Mouse (Mus musculus): ENCODE results near the gene Gm19684. TPM values are rescaled to one million over a fixed set of nuclear protein-coding genes. Genes with fewer than 3 reads are reported as not detected.
"Not testable (repeated sequence)": the region's sequence is repeated elsewhere in the genome, so short reads cannot be mapped to it uniquely, and the experiment has no call there.

Gene Gm19684
- polyA plus RNA-seq (2014; fragmentation: Nextera tagmentation; extraction: Ambion mirVana), result not detected in 2 replicates

DNA sequence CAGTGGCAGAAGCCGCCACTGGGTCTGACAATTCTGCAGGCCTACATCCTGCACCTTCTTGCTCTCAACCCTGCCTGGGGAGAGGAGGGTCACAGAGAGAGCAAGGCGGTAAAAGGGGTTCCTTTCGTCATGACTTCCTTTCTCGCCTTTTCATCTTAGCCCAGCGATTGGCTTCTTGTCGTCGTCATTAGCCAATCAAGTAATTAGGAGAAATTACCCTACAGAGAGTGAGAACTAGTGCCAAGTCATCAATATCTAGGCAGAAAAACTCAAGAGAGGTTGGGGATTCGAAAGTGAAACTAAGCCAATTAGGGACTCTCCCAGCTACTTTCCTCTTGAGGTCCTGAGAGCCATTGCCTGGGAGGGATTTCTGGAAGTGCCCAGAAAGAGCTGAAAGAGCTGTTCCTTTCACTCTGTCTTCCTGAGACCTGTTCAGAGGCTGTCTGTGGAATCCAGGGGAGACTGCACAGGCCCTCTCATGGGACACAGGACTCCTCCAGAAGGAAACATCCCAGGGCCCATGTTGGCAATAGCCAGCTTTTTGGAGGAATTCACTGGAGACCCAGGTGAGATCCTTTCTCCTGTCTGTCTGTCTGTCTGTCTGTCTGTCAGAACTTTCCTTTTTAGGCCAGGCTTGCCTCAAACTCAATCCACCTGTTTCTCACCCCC lies at the start of gene Gm19684:
Gene Gm19684, plus strand, starts transcription at position 327 of the 669 bp plus-strand sequence.
- not testable (repeated sequence) for DNase-seq (ENCODE audit: low spot score); H3K4me2 ChIP-seq (ENCODE audit: low read depth); H3K4me1 ChIP-seq (ENCODE audit: control insufficient read depth, insufficient read depth, low read length); ATAC-seq (ENCODE audit: insufficient read depth, low FRiP score, low TSS enrichment); H3K36me3 ChIP-seq (ENCODE audit: control insufficient read depth, insufficient read depth, low read length); H3K4me3 ChIP-seq (ENCODE audit: low read depth, low read length); H3K27ac ChIP-seq (ENCODE audit: low read depth, low read length); H3K9me3 ChIP-seq (ENCODE audit: control insufficient read depth, low read length); H3K9ac ChIP-seq (ENCODE audit: low read length)
- peaks cover 10% of the 10 kb centered on the region; the same call in 1 of the 2 replicates for H3K27me3 ChIP-seq (ENCODE audit: control insufficient read depth, insufficient read depth, low read length)
- WGBS, result 9% methylated on average over 8 of the region's 8 CpGs

DNA sequence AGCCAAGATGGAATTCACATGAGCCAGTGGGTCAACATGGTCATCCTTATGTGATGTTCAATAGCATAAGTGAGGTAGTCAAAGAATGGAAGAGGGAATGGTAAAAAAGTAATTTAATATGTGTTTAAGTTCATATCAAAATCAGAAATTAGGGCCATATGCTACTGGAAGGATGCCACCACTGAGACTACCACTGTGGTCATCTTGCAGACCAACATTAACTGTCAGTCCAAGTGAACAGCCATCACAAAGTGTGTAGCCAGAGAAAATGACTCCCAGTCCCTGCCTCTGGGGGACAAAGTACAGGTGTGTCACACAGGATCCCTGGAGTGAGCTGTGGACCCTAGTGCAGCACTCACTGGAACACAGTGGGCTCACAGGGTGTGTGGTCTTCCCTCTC lies 39.6 kb upstream of the Gm19684 start:
- DNase-seq (ENCODE audit: low spot score); H3K4me2 ChIP-seq (ENCODE audit: low read depth); H3K4me1 ChIP-seq (ENCODE audit: control insufficient read depth, insufficient read depth, low read length); H3K9me3 ChIP-seq (ENCODE audit: control insufficient read depth, low read length); H3K27me3 ChIP-seq (ENCODE audit: control insufficient read depth, insufficient read depth, low read length); H3K4me3 ChIP-seq (ENCODE audit: low read depth, low read length); H3K36me3 ChIP-seq (ENCODE audit: control insufficient read depth, insufficient read depth, low read length); H3K9ac ChIP-seq (ENCODE audit: low read length); H3K27ac ChIP-seq (ENCODE audit: low read depth, low read length); ATAC-seq (ENCODE audit: insufficient read depth, low FRiP score, low TSS enrichment): not testable (repeated sequence)

DNA sequence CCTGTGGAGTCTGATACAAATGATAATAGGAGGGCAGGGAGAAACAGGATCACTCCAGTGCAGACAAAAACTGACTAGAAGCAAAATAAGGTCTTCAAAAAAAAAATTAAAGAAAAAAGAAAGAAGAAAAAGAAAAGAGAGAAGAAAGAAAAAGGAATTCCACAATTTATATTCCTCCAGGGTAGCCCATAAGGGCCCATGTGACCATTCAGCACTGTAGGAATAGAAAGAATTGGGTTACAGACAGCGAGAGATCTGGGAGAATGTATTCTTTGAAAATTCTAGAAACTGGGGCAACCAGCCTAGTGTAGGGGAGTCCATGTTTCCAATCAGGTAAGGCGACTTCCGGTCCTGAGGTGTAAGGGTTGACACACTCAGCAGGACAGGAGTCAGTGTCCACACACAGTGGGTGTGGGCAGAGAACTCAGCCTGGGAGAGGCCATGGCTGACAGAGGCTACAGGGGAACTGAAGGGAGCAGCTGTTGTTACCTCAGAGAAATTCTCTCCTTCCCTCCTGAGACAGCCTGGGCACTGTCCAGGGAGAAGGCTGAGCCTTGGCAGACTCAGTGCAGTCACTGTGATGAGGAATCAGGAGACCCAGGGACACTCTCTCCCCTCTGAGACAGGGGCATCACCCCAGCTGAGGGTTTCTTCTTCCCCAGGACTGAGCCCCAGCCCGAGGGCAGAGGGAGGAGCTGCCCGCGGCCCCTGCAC lies 38.8 kb upstream of the Gm19684 start:
- not testable (repeated sequence) for DNase-seq (ENCODE audit: low spot score)

DNA sequence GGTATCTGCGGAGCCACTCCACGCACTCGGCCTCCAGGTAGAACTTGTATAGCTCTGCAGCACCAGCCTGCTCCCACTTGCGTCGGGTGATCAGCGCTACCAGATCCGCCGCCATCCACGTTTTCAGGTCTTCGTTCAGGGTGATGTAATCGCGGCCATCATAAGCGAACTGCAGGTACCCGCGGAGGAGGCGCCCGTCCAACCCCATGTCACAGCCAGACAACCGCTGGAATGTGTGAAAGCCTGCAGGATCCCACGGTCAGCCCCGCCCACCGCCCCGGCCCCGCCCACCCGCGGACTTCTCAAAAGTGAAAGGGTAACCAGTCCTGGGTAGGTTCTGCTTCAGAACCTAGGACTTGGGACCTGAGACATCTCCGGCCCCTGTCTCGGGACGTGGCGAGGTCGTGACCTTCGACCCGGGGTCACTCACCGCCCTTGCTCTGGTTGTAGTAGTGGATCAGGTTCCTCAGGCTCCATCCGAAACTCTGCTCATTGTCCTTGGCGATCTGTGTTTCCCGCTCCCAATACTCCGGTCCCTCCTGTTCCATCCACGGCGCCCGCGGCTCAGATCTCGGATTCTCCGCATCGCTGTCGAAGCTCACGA lies 38.1 kb upstream of the Gm19684 start:
- H3K9ac ChIP-seq (ENCODE audit: low read length), result peak overlapping the region; percentile 70
- peak overlapping the region; percentile 51 for H3K4me3 ChIP-seq (ENCODE audit: low read depth, low read length)
- ATAC-seq (ENCODE audit: insufficient read depth, low FRiP score, low TSS enrichment) (peak; percentile 79), DNase-seq (ENCODE audit: low spot score) (peak; percentile 65)
- 1% methylated on average over 46 of the region's 46 CpGs for WGBS
- no peaks in the 10 kb centered on the region for H3K4me1 ChIP-seq (ENCODE audit: control insufficient read depth, insufficient read depth, low read length)
- peak overlapping the region; percentile 95 for H3K4me2 ChIP-seq (ENCODE audit: low read depth)
- H3K9me3 ChIP-seq (ENCODE audit: control insufficient read depth, low read length), result no peaks in the 10 kb centered on the region
- H3K36me3 ChIP-seq (ENCODE audit: control insufficient read depth, insufficient read depth, low read length), result no peaks in the 10 kb centered on the region
- no peak overlapping the region for H3K27ac ChIP-seq (ENCODE audit: low read depth, low read length)
- no peaks in the 10 kb centered on the region for H3K27me3 ChIP-seq (ENCODE audit: control insufficient read depth, insufficient read depth, low read length)

More for the DNA sequence above, 38.8 kb upstream of the Gm19684 start:
- not testable (repeated sequence) for H3K9ac ChIP-seq (ENCODE audit: low read length); H3K27me3 ChIP-seq (ENCODE audit: control insufficient read depth, insufficient read depth, low read length); H3K9me3 ChIP-seq (ENCODE audit: control insufficient read depth, low read length); H3K27ac ChIP-seq (ENCODE audit: low read depth, low read length); H3K36me3 ChIP-seq (ENCODE audit: control insufficient read depth, insufficient read depth, low read length); H3K4me1 ChIP-seq (ENCODE audit: control insufficient read depth, insufficient read depth, low read length); ATAC-seq (ENCODE audit: insufficient read depth, low FRiP score, low TSS enrichment)
- 44% methylated on average over 5 of the region's 6 CpGs for WGBS
- Histone ChIP-seq H3K4me3 (ENCODE audit: low read depth, low read length) (peak overlapping the region; percentile 51; the same call in 1 of the 2 replicates), H3K4me2 (ENCODE audit: low read depth) (peak overlapping the region; percentile 95)

DNA sequence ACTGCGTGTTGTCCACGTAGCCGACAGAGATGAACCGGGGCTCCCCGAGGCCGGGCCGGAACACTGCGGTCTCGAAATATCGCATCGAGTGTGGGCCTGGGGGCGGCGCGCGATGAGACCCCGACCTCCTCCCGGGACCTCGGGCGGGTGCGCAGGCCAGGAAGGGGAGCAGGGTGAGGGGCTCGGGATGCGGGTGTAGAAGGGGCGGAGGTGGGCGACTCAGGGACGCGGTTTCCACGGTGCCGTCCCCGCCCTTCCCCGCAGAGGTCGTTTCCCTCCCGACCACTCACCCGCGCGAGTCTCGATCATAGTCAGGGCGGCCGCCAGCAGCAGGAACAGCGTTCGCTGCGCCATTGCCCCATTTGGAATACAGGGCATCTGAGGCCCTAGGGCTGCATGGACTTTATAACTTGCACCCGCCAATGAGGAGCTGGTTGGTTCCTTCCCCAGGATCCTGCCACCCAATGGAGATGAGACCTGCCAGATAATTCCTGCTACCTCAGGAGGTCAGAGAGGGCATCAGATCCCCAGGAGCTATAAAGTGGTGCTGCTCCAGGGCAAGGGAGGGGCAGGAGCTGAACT lies 37.5 kb upstream of the Gm19684 start:
- Histone ChIP-seq H3K4me1 (ENCODE audit: control insufficient read depth, insufficient read depth, low read length) (no peaks in the 10 kb centered on the region), H3K4me2 (ENCODE audit: low read depth) (peak overlapping the region; percentile 95), H3K9me3 (ENCODE audit: control insufficient read depth, low read length) (no peaks in the 10 kb centered on the region), H3K4me3 (ENCODE audit: low read depth, low read length) (peak overlapping the region; percentile 51), H3K36me3 (ENCODE audit: control insufficient read depth, insufficient read depth, low read length) (no peaks in the 10 kb centered on the region), H3K9ac (ENCODE audit: low read length) (peak overlapping the region; percentile 70), H3K27me3 (ENCODE audit: control insufficient read depth, insufficient read depth, low read length) (no peaks in the 10 kb centered on the region), H3K27ac (ENCODE audit: low read depth, low read length) (no peak overlapping the region)
- peak; percentile 73 for ATAC-seq (ENCODE audit: insufficient read depth, low FRiP score, low TSS enrichment)
- WGBS, result 0% methylated on average over 37 of the region's 42 CpGs
- DNase-seq (ENCODE audit: low spot score), result peak; percentile 34

DNA sequence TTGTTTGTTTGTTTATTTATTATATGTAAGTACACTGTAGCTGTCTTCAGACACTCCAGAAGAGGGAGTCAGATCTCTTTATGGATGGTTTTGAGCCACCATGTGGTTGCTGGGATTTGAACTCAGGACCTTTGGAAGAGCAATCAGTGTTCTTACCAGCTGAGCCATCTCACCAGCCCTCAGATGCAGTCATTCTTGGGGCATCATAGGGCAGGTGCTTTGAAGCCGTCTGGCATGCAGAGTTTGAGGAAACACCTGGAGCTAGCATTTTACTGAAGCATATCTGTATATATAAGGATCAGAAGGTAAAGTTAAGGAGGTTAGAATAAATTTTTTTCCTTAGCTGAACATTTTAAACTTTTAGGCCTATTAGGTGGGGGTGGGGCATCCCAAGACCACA lies 35.5 kb upstream of the Gm19684 start:
- not testable (repeated sequence) for H3K9me3 ChIP-seq (ENCODE audit: control insufficient read depth, low read length); H3K36me3 ChIP-seq (ENCODE audit: control insufficient read depth, insufficient read depth, low read length); H3K27me3 ChIP-seq (ENCODE audit: control insufficient read depth, insufficient read depth, low read length); H3K27ac ChIP-seq (ENCODE audit: low read depth, low read length); H3K4me3 ChIP-seq (ENCODE audit: low read depth, low read length); H3K4me2 ChIP-seq (ENCODE audit: low read depth); ATAC-seq (ENCODE audit: insufficient read depth, low FRiP score, low TSS enrichment); DNase-seq (ENCODE audit: low spot score); H3K9ac ChIP-seq (ENCODE audit: low read length); H3K4me1 ChIP-seq (ENCODE audit: control insufficient read depth, insufficient read depth, low read length)
- 81% methylated on average over 1 of the region's 1 CpGs for WGBS

DNA sequence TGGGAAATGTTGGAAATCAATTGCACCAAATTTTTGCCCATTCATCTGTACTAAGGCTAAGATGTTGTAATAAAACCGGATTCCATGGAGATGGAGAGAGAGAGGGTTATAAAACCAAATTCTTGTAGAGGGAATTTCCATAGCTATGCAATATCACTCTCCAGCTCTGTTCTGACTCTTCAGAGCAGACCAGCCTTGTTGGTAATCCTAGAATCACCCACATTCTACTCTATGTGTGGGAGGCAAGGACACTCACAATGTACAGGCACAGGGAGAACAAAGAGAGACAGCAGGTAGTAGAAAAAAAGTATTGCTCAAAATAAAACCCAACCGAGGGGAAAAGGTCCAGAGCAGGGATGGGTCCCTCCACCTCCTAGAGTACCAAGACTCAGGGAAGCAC lies 29.5 kb upstream of the Gm19684 start:
- H3K36me3 ChIP-seq (ENCODE audit: control insufficient read depth, insufficient read depth, low read length); H3K9ac ChIP-seq (ENCODE audit: low read length); H3K4me3 ChIP-seq (ENCODE audit: low read depth, low read length); H3K4me1 ChIP-seq (ENCODE audit: control insufficient read depth, insufficient read depth, low read length); H3K27me3 ChIP-seq (ENCODE audit: control insufficient read depth, insufficient read depth, low read length); H3K4me2 ChIP-seq (ENCODE audit: low read depth); H3K9me3 ChIP-seq (ENCODE audit: control insufficient read depth, low read length); H3K27ac ChIP-seq (ENCODE audit: low read depth, low read length); DNase-seq (ENCODE audit: low spot score); ATAC-seq (ENCODE audit: insufficient read depth, low FRiP score, low TSS enrichment): not testable (repeated sequence)
- WGBS, result no CpG with 5 or more reads among the region's 2 CpGs

DNA sequence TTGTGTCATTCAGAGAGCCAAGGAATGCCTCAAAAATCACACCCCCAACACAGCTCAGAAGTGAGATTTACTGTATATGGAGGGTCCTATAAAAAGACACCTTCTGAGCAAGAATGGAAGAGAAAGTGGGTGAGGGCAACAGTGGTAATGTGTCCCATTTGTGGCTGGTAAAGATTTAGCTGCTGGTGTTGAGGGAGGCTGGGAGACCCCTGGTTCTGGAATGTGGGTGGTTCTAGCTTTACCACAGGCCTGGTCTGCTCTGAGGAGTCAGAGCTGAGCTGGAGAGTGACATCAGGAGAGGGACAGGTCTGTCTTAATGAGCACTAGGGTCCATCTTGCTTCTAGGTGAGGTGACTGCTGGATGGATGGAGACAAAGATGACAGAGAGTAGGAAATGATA lies 29.0 kb upstream of the Gm19684 start:
- not testable (repeated sequence) for H3K27me3 ChIP-seq (ENCODE audit: control insufficient read depth, insufficient read depth, low read length); H3K4me3 ChIP-seq (ENCODE audit: low read depth, low read length); H3K4me1 ChIP-seq (ENCODE audit: control insufficient read depth, insufficient read depth, low read length); H3K9me3 ChIP-seq (ENCODE audit: control insufficient read depth, low read length); H3K4me2 ChIP-seq (ENCODE audit: low read depth); H3K36me3 ChIP-seq (ENCODE audit: control insufficient read depth, insufficient read depth, low read length); DNase-seq (ENCODE audit: low spot score); H3K27ac ChIP-seq (ENCODE audit: low read depth, low read length); H3K9ac ChIP-seq (ENCODE audit: low read length); ATAC-seq (ENCODE audit: insufficient read depth, low FRiP score, low TSS enrichment)
